Mouse (Mus musculus): ENCODE measurements around the gene Ctso.

DNA sequence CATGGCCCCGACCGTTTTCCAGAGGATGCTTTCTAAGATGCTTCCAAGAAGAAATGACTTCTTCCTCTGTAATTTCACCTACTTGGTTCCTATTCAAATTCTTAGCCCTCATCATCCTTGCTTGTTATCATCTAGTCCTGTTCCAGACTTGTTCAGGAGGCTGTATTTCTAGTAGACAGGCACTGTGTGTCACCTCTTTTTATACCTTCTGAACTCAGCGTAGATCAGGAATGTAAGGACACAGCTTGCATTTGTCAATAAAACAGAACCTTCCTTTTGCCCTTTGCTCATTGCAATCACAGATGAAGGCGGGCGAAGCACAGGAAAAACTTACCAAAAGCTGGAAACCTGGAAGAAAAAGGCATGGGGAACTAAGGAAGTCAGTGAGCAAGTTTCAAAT lies 49.6 kb downstream of the Ctso start, which contains the start of gene Asic5:
- no peak for TF ChIP-seq ZNF384 (IDR thresholded peaks at IDR 0.05; ENCODE audit: low read depth, low read length)
- TF ChIP-seq CHD2 (IDR thresholded peaks at IDR 0.05; ENCODE audit: low read depth, low read length): no peak
- no peak for TF ChIP-seq MAFK (IDR thresholded peaks at IDR 0.05; ENCODE audit: insufficient read depth, low read depth, low read length)
- no peak for TF ChIP-seq ZC3H11A (IDR thresholded peaks at IDR 0.05; ENCODE audit: borderline replicate concordance, low read depth, low read length)
- no peak for TF ChIP-seq HCFC1 (IDR thresholded peaks at IDR 0.05; ENCODE audit: borderline replicate concordance, insufficient read depth, low read length)

Measured in ES-E14 (cell line).